Mouse (Mus musculus) gastrocnemius, postnatal 36 days (tissue): Measurements from ENCODE around the gene Ephx3. TPM values are rescaled to one million over a fixed set of nuclear protein-coding genes. Genes with fewer than 3 reads are reported as not detected.

ENCODE experiments used
- total RNA-seq, 2 experiments: library from RNA; stranded (reverse); gene quantifications; 2 replicates each; pipeline ENCODE4 v1.2.3; 2021

Gene Ephx3
- total RNA-seq, 2 experiments from 2014 or later: 0.23 to 0.42 TPM

Other genes with a start within 250 kb of the Ephx3 start
- gene Rrp1b, start 153.4 kb downstream of the Ephx3 start, total RNA-seq: 1 to 10 TPM; 6.8 to 7.0 TPM
- under 1 TPM; 0.59 to 0.67 TPM for gene Hsf2bp, start 153.2 kb downstream of the Ephx3 start, total RNA-seq
- gene Notch3, start 22.7 kb downstream of the Ephx3 start, total RNA-seq: 10 to 100 TPM; 11.0 to 13.3 TPM
- gene Brd4, start 95.2 kb upstream of the Ephx3 start, total RNA-seq: 10 to 100 TPM; 37.9 to 38.2 TPM
- 10 to 100 TPM; 26.5 to 38.3 TPM for gene Akap8, start 131.7 kb upstream of the Ephx3 start, total RNA-seq
- 10 to 100 TPM; 24.9 to 30.0 TPM for gene Akap8l, start 161.1 kb upstream of the Ephx3 start, total RNA-seq
- gene Wiz, start 199.9 kb upstream of the Ephx3 start, total RNA-seq: 10 to 100 TPM; 11.2 to 11.6 TPM
- gene Rasal3, start 214.0 kb upstream of the Ephx3 start, total RNA-seq: 1 to 10 TPM in 1 of 2 experiments, under 1 TPM in 1; 0.76 to 2.0 TPM
- gene Pglyrp2, start 234.6 kb upstream of the Ephx3 start, total RNA-seq: under 1 TPM in 1 of 2 experiments, not detected in 1; 0.08 TPM